Mouse (Mus musculus): Measurements from ENCODE around the gene Serpina3a.

The Serpina3a gene

DNA sequence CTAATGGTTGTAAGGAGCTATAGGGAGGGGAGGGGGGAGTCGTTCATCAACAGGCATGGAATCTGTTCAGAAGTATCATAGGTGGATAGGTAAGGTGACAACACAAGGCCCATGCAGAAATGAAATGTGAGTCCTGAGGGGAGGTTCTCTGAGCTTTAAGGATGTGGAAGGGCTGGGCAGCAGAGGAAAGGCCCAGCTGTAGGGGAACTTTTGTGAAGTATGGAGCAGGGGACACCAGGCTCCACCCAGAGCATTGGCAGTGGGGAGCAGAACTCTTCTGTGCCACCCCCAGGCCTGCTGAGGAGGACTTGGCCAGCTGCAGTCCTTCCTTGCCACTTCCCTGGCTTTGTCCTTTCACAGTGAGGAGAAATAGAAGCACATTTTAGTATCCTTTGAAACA is 29.0 kb downstream of the Serpina3a start:
- no peak for DNase-seq (ENCODE audit: extremely low read depth, low read depth, low spot score)

DNA sequence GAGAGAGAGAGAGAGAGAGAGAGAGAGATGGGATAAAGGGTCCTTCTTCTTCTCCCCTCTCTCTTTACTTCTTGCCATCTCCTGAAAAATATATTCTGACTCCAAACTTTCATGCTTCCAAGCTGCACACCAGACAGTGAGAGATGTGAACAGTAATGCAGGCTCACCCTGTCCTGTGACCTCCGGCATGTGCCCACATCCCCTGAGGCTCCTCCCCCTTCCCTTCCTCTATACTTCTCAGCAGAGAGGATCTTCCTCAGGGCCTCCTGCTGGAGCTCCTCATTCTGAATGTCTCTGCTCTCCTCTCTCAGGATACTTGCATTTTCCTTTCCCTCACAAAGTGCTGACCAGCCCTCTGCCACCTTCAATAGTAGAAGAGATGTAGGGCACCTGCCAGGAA is 29.9 kb downstream of the Serpina3a start:
- DNase-seq (ENCODE audit: extremely low read depth, low read depth, low spot score): no peak

DNA sequence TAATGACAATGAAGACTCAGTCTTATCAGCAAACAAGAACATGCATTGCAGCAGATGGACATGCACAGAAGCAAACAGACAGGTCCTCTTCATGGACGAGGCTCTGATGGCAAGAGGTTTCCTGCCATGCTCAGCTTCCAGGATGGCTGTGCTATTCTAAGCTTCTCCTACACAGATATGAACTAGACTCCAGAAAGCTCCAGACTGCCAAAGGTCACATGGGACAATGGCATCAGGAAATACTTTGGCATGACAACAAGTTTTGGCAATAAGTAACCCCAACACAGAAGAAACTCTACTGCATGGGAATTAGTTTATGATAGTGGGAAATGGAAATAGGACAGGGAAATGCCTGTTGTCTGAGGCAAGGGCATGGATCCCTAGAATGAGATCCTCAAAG is 30.8 kb downstream of the Serpina3a start:
- no peak for DNase-seq (ENCODE audit: extremely low read depth, low read depth, low spot score)

GRCm38 (mm10) chr12:104145571-104145970 is 33.0 kb downstream of the Serpina3a start:
- DNase-seq (ENCODE audit: extremely low read depth, low read depth, low spot score): no peak

DNA sequence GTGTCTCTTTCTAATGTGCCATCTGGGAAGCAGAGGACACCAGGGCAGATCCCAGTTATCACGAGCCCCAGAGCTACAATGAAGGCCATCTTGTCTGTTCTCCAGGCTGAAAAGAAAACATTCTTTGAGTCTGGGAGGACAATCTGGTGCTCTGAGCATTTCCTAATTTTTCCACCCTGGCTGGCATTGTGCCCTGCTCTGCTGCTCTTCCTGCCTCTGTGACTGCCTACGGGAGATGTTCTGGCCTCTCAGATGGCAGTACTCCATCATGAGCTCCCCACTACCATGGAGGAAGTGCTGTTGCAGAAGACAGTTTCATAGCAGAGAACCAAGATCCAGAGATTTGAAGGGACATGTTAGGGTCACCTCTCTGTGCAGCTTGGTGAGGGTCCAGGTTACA is 39.5 kb downstream of the Serpina3a start:
- DNase-seq (ENCODE audit: extremely low read depth, low read depth, low spot score): no peak

- no peak for DNase-seq (ENCODE audit: extremely low read depth, low read depth, low spot score)
These were observed 40.6 kb downstream of the Serpina3a start for GRCm38 (mm10) chr12:104153041-104153645.

DNA sequence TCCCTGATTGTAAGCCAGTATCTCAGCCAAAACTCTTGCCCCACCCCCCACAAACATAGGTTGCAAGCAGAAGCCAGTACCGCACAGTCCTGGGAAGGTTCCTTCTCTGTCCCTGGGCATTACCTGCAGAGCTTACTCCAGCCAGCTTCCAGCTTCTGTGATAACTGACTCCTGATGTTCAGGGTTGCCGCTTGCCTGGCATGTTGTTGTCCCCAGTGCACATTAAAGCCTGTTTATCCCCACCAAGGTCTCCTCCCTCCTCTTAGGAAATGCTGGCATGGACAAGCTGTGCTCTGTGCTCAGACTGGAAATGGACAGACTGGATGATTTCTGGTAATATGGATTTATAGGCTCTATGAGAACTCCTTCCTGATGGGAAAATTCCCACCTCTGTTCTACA is 41.1 kb downstream of the Serpina3a start, which contains the start of gene Serpina3c:
Gene Serpina3c (minus strand): TSS at position 215 of the 400 bp plus-strand sequence.
- DNase-seq (ENCODE audit: extremely low read depth, low read depth, low spot score): no peak

All from fat pad, adult 2 months (tissue).